Mouse (Mus musculus) layer of hippocampus, postnatal 10 days (tissue): ENCODE results near the gene Urah. TPM values are rescaled to one million over a fixed set of nuclear protein-coding genes. Genes with fewer than 3 reads are reported as not detected.

Source experiments
- DNase-seq, 2 experiments: peaks; one replicate each; pipeline ENCODE4 v3.0.0; 2021; ENCODE audit warnings: low spot score in 2 of 2
- total RNA-seq, 2 experiments: library from RNA; stranded (reverse); gene quantifications; 2 replicates each; pipeline ENCODE4 v1.2.3; 2021

Urah gene
- total RNA-seq, 2 experiments from 2014 or later: 1.2 TPM; not detected in 1

GRCm38 (mm10) chr7:140864761-140865160 lies 29.9 kb downstream of the Urah start:
- DNase-seq: no peak

DNA sequence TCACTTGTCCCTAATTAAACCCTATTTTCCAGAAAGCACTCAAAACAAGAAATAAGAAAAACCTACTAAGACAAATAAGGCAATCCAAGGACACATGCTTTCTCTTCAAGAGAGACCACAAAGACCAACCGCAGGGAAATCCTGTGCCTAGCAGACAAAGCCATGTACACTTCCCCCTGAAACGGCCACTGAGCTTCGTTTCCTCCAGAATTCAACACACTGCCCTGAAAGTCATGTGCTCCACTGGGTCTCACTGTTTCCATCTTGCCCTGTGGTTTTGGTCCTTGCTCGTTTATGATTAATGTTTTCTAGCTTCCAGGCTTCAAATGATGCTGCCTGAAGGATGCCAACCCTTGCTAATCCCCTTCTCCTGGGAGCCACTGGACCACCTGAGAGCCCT lies 39.4 kb downstream of the Urah start:
- DNase-seq: no peak

DNA sequence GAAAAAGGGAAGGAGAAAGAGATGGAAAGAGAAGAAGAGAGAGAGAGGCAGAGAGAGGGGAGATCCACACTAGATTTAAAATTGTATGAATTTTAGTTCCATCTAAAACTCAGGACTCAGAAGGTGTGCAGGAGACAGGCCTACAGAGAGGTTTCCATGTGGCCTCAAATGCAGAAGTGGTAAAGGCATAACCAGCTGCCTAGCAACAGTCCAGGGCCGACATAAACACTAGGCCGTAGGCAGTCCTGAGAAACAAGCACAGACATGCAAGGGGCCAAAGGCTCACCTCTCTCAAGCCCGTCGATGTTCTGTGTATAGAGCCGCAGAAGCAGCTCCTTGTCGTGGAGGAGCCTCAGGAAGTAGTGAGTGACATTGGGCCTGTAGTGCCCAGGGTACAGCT lies 42.5 kb downstream of the Urah start:
- no peak for DNase-seq

DNA sequence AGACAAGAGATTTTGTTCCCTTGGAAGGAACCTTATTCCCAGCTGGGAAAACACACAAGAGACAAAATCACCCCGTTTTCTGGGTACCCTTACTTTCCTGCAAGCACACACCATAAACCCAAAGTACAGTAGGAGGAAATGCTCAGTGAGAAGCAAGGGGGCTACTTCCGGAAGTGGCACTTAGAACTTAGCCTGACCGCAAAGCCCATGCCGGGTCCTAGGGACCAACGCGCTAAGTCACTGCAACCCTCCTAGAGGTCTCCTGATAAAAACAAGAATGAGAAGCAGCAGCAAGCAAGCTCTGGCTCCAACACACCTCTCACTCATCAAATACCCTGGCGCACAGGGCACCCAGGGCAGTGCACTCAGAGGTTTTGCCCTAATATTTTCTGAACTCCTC lies 44.5 kb downstream of the Urah start:
- DNase-seq: no peak

- no peak for DNase-seq
These were observed 45.6 kb downstream of the Urah start for GRCm38 (mm10) chr7:140880419-140880818.

DNA sequence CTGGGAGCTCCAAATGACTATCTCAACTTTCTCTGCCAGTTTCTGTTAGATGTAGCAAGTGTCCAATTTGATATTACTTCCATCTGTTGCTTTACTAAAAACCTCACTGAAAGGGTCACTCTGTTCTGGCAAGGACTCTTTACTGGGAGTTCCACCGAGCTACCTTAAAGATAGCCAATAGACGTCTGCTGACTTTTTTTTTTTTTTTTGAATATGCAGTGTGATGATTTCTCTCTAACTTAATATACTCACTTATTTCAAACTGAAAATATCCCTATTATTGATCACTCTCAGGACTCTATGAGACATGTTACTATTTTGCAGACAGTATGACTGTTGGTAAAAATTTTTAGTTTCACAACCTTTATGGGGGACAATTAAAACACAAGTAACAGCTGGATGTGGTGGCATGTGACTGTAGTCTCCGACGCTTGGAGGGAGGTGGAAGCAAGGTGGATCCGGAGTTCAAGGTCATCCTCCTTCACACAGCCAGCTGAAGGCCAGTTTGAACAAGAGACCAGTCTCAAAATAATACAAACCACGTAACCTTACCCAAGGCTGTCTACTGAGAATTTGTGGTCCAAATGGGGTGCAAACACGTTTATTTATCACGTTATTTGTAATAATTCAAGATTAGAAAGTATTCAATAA lies 46.2 kb downstream of the Urah start:
- no peak for DNase-seq

GRCm38 (mm10) chr7:140881696-140882468 lies 47.1 kb downstream of the Urah start, which contains the start of the genes Psmd13 and Sirt3:
TSS of gene Psmd13 (plus strand) at chr7:140881968.
TSS of gene Sirt3 (minus strand) at chr7:140882309.
- peak; percentile 91 to 95 for DNase-seq

- DNase-seq: no peak
These were observed 47.6 kb downstream of the Urah start for GRCm38 (mm10) chr7:140882469-140882803.

Other genes with a start within 250 kb of the Urah start
- gene Olfr46, start 233.7 kb upstream of the Urah start, total RNA-seq: under 1 TPM; 0.09 to 0.18 TPM
- gene Olfr61, start 206.0 kb upstream of the Urah start, total RNA-seq: not detected
- not detected for gene Olfr53, start 188.6 kb upstream of the Urah start, total RNA-seq
- gene Olfr539, start 175.1 kb upstream of the Urah start, total RNA-seq: under 1 TPM; 0.09 to 0.14 TPM
- under 1 TPM in 1 of 2 experiments, not detected in 1; 0.11 TPM for gene Olfr45, start 153.1 kb upstream of the Urah start, total RNA-seq
- not detected for gene Olfr541, start 137.8 kb upstream of the Urah start, total RNA-seq
- not detected for gene Cyp2e1, start 71.3 kb upstream of the Urah start, total RNA-seq
- gene Syce1, start 47.2 kb upstream of the Urah start, total RNA-seq: not detected
- gene Zfp941, start 12.8 kb upstream of the Urah start, total RNA-seq: 1 to 10 TPM; 8.5 to 9.3 TPM
- not detected for gene Scgb1c1, start 10.5 kb downstream of the Urah start, total RNA-seq
- gene Odf3, start 12.8 kb downstream of the Urah start, total RNA-seq: not detected
- under 1 TPM; 0.40 to 0.73 TPM for gene Gm45785, start 21.3 kb downstream of the Urah start, total RNA-seq
- gene Ric8a, start 21.9 kb downstream of the Urah start, total RNA-seq: 100 to 1,000 TPM in 1 of 2 experiments, 10 to 100 TPM in 1; 91.1 to 106 TPM
- gene Bet1l, start 22.6 kb downstream of the Urah start, total RNA-seq: 10 to 100 TPM; 27.2 to 28.1 TPM
- gene Psmd13, start 47.0 kb downstream of the Urah start, total RNA-seq: 100 to 1,000 TPM; 151 to 155 TPM
- 10 to 100 TPM; 46.0 to 48.6 TPM for gene Sirt3, start 47.3 kb downstream of the Urah start, total RNA-seq
- not detected for gene Cox8b, start 65.4 kb downstream of the Urah start, total RNA-seq
- under 1 TPM; 0.27 to 0.53 TPM for gene Nlrp6, start 85.9 kb downstream of the Urah start, total RNA-seq
- gene Pgghg, start 106.4 kb downstream of the Urah start, total RNA-seq: 1 to 10 TPM; 4.2 to 5.0 TPM
- gene Ifitm5, start 115.3 kb downstream of the Urah start, total RNA-seq: not detected
- not detected for gene Gm45717, start 120.9 kb downstream of the Urah start, total RNA-seq
- gene Ifitm2, start 121.0 kb downstream of the Urah start, total RNA-seq: 10 to 100 TPM; 20.3 to 27.0 TPM
- 1 to 10 TPM; 3.6 to 5.5 TPM for gene Ifitm1, start 132.2 kb downstream of the Urah start, total RNA-seq
- 10 to 100 TPM; 13.0 TPM for gene Ifitm3, start 175.8 kb downstream of the Urah start, total RNA-seq
- gene Ifitm6, start 182.9 kb downstream of the Urah start, total RNA-seq: not detected
- gene Gm17387, start 194.1 kb downstream of the Urah start, total RNA-seq: not detected
- gene B4galnt4, start 226.1 kb downstream of the Urah start, total RNA-seq: 100 to 1,000 TPM; 103 to 123 TPM
- not detected for gene Pkp3, start 243.2 kb downstream of the Urah start, total RNA-seq